Mouse (Mus musculus): ENCODE data around the gene Gm19684. TPM values are rescaled to one million over a fixed set of nuclear protein-coding genes. Genes with fewer than 3 reads are reported as not detected.
"Not testable (repeated sequence)": the region's sequence is repeated elsewhere in the genome, so short reads cannot be mapped to it uniquely, and the experiment has no call there.

Gene Gm19684
- polyA plus RNA-seq, 1 experiment from 2014 or later: not detected

DNA sequence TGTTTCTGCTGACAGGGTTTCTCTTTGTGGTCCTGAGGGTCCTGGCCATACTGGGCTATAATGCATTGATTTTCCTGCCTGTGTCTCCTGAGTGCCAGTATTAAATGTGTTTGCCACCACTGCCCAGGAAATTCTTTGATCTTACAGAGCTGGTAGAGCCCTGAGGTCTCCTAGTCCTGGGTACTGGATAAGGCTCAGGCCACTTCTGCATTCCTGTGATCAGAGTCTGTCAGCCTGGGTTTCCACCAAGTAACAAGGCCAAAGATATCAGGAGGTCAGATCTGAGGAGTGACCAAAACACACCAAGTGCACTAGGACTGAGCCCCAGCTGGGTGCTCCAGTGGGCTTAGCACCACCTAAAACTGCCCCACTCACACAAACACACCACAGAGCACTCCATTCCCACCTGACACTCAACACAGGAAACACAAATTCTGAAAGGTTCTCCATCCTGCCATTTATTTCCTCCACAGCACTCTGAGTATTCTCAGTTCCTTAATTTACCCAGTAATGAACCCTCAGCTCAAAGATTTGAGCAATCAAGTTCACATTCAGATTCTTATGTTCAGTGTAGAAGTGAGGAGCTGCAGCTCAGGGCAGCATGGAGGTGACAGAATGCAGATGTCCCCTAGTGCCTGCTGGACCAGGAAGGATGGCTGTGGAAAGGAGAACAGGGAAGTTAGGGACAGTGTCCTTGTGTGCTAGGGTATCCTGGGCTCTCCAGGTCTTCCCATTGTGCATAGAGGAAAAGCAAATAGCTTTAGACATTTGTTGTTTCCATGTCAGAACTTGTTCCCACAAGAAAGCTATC, 14.1 kb downstream of the Gm19684 start:
- peaks cover 61% of the 10 kb centered on the region for H3K27me3 ChIP-seq
- not testable (repeated sequence) for H3K4me2 ChIP-seq; H3K4me3 ChIP-seq (replicated peaks); ATAC-seq (ENCODE audit: insufficient number of reproducible peaks, insufficient read depth, low FRiP score, low TSS enrichment, low read depth); H3K9me3 ChIP-seq; H3K9ac ChIP-seq (replicated peaks); H3K36me3 ChIP-seq; H3K27ac ChIP-seq; H3K4me1 ChIP-seq (replicated peaks)

DNA sequence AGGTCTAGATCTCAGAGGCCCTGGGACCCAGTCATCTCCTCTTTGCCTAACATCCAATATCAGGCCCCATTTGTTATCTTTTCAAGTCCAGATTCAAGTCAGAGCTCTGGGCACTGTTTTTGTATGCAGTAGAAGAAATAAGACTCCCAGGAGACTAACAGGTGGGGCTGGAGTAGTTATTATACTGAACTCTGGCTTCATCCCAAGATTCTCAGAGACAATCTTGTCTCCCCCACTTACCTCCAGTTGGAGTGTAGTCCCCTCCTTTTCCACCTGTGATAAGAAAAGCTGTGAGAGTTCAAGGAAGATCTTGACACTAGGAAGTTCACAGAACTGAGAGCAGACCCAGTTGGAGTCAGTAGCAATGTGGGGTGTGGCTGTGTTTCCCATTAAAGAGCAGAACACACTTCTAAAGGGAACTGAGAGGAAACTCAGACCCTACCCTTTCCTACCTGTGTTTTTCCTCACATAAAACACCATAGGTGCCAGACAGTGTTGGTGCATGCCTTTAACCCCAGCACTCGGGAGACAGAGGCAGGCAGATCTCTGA, 14.9 kb downstream of the Gm19684 start:
- H3K27me3 ChIP-seq: peaks cover 60% of the 10 kb centered on the region

DNA sequence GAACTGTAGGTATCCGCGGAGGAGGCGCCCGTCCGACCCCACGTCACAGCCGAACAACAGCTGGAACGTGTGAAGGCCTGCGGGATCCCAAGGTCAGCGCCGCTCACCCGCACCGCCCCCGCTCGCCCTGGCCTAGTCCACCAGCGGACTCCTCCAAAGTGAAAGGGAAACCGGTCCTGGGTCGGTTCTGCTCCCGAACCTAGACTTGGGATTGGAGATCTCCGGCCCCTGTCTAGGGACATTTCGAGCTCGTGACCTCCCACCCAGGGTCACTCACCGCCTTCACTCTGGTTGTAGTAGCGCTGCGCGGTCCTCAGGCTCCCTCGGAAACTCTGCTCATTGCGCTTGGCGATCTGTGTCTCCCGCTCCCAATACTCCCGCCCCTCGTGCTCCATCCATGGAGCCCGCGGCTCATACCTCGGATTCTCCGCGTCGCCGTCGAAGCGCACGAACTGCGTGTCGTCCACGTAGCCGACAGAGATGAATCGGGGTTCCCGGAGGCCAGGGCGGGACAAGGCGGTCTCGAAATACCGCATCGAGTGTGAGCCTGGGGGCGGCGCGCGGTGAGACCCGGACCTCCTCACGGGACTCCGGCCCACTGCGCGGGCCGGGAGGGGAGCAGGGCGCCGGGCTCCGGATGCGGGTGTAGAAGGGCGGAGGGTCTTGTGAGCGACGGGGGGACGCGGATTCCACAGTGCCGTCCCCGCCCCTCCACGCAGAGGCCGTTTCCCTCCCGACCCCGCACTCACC, 23.8 kb downstream of the Gm19684 start:
- peaks cover 6% of the 10 kb centered on the region; the same call in 1 of the 2 replicates for H3K4me1 ChIP-seq (replicated peaks)
- ATAC-seq (ENCODE audit: insufficient number of reproducible peaks, insufficient read depth, low FRiP score, low TSS enrichment, low read depth): peak; percentile 63; the same call in 1 of the 2 replicates
- no peaks in the 10 kb centered on the region for H3K9me3 ChIP-seq
- no peaks in the 10 kb centered on the region for H3K36me3 ChIP-seq
- 2% methylated on average over 78 of the region's 78 CpGs for WGBS
- H3K27ac ChIP-seq: no peak overlapping the region
- peak overlapping the region; percentile 31 for H3K4me3 ChIP-seq (replicated peaks)
- H3K27me3 ChIP-seq: peaks cover 77% of the 10 kb centered on the region
- H3K9ac ChIP-seq (replicated peaks): 0 out of 2 replicates have a peak overlapping the region, but pooled peaks have one; percentile 34
- peak overlapping the region; percentile 51 for H3K4me2 ChIP-seq

More for the DNA sequence above, 14.9 kb downstream of the Gm19684 start:
- H3K4me3 ChIP-seq (replicated peaks); H3K27ac ChIP-seq; H3K4me2 ChIP-seq; H3K9ac ChIP-seq (replicated peaks); H3K36me3 ChIP-seq; H3K9me3 ChIP-seq; H3K4me1 ChIP-seq (replicated peaks); ATAC-seq (ENCODE audit: insufficient number of reproducible peaks, insufficient read depth, low FRiP score, low TSS enrichment, low read depth): not testable (repeated sequence)
- WGBS: 75% methylated on average over 1 of the region's 1 CpGs

DNA sequence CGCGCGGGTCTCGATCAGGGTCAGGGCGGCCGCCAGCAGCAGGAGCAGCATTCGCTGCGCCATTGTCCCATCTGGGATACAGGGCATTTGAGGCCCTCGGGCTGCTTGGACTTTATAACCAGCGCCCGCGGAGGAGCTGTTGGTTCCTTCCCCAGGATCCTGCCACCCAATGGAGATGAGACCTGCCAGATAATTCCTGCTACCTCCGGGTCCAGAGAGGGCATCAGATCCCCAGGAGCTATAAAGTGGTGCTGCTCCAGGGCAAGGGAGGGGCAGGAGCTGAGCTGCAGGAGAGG, 24.3 kb downstream of the Gm19684 start:
- not testable (repeated sequence) for H3K9ac ChIP-seq (replicated peaks); H3K27ac ChIP-seq; H3K9me3 ChIP-seq; H3K4me1 ChIP-seq (replicated peaks); ATAC-seq (ENCODE audit: insufficient number of reproducible peaks, insufficient read depth, low FRiP score, low TSS enrichment, low read depth); H3K36me3 ChIP-seq
- Histone ChIP-seq H3K4me2 (peak overlapping the region; percentile 51), H3K27me3 (peaks cover 76% of the 10 kb centered on the region), H3K4me3 (replicated peaks) (peak overlapping the region; percentile 31)
- 2% methylated on average over 13 of the region's 13 CpGs for WGBS

DNA sequence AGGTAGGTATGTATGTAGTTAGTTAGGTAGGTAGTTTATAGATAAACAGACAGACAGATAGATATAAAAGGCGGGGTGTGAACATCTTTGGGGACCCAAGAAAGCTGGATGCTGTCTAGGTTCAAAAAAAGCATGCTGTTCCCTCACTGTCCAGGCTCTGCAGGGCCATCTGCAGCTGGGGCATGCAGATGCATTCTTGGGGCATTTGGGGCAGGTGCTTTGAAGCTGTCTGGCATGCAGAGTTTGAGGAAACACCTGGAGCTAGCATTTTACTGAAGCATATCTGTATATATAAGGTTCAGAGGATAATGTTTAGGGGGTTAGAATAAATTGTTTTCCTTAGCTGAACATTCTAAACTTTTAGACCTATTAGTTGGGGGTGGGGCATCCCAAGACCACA, 25.5 kb downstream of the Gm19684 start:
- not testable (repeated sequence) for H3K27ac ChIP-seq; H3K36me3 ChIP-seq; H3K9ac ChIP-seq (replicated peaks); H3K9me3 ChIP-seq; H3K4me2 ChIP-seq; H3K4me1 ChIP-seq (replicated peaks); H3K4me3 ChIP-seq (replicated peaks); ATAC-seq (ENCODE audit: insufficient number of reproducible peaks, insufficient read depth, low FRiP score, low TSS enrichment, low read depth)
- WGBS: 74% methylated on average over 1 of the region's 1 CpGs
- peaks cover 73% of the 10 kb centered on the region for H3K27me3 ChIP-seq

DNA sequence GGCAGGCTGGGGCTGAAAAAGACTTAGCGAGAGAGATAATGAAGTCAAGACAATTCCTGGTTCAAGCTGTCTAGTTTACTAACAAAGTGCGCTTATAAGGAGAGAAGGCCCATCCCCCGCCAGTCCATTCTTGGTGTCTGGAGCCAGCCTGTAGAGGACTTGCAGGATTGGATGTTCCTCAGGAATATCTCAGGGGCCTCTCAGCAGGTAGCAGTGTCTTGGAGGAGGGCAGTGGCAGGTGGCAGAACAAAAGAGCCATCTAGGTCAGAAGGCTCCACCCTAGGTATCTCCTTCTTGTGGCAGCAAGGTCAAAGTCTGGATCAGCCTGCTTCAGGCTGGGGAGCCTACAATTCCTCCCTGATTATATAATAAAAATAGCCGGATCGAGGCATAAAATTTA, 27.0 kb downstream of the Gm19684 start:
- H3K36me3 ChIP-seq; H3K4me1 ChIP-seq (replicated peaks); H3K4me2 ChIP-seq; ATAC-seq (ENCODE audit: insufficient number of reproducible peaks, insufficient read depth, low FRiP score, low TSS enrichment, low read depth); H3K9me3 ChIP-seq; H3K9ac ChIP-seq (replicated peaks); H3K27ac ChIP-seq; H3K4me3 ChIP-seq (replicated peaks): not testable (repeated sequence)
- peaks cover 74% of the 10 kb centered on the region for H3K27me3 ChIP-seq
- 75% methylated on average over 5 of the region's 5 CpGs for WGBS

DNA sequence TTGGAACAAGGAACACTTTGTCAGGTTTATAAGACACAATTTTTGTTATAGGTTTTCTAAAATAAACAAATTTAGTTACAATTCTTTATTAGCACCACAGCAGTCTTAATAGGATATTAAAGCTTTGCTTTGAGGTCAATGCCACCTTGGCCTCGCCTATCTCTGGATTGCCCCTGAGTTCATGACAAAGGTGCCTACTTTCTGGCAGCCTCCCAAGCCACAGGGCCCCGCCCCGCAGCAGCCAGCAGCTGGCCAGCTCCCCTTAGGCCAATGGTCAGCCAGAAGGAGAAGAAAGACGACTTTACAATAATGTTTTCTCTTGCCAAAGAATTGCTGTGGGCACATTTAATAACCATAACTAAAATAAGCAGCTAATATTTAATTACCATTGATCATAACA, 29.7 kb downstream of the Gm19684 start:
- H3K36me3 ChIP-seq; H3K4me2 ChIP-seq; H3K4me1 ChIP-seq (replicated peaks); H3K9ac ChIP-seq (replicated peaks); H3K27ac ChIP-seq; ATAC-seq (ENCODE audit: insufficient number of reproducible peaks, insufficient read depth, low FRiP score, low TSS enrichment, low read depth); H3K9me3 ChIP-seq; H3K4me3 ChIP-seq (replicated peaks): not testable (repeated sequence)
- WGBS: 45% methylated on average over 4 of the region's 4 CpGs
- peaks cover 78% of the 10 kb centered on the region for H3K27me3 ChIP-seq

DNA sequence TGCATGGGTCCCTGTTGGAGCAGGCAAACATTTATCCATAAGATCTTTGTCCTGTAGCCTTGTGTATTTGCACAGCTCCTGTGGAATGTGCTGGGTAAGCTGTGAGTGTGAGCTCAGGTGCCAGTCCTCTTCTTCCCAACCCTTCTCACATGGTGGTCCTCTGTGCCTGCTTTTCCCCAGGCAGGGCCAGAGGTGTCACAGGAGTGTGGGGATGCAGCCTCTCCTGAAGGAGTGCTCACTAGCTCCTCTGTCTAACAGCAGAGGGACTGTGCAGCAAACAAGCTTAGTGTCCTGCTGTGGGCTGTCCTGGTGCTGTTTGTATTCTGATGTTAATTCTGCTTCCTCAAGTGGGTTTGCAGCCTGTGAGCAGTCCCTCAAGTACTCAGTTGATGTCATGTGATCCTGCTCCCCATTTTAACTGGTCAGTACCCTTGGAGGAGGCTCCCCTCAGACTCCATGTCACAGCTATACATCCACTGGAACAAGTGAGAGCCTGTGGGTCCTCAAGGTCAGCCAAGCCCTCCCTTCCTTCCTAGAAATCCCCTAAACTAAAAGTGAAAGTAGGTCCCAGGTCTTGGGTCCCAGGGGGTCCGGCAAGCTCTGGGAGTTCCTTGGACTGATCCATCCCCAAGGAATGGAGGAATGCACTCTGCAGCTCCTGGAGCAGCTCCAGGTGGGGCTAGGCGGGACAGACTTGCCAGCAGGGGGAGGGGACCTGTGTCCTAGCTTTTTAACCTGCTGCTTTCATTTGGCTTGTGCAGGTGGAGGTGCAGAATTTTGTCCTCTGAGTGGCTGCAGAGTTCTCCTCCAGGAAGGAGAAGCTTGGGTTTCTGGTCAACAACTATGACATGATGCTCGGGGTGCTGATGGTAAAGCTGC, 33.0 kb downstream of the Gm19684 start:
- Histone ChIP-seq H3K9ac (replicated peaks) (no peak overlapping the region), H3K4me2 (no peak overlapping the region), H3K36me3 (no peaks in the 10 kb centered on the region), H3K9me3 (no peaks in the 10 kb centered on the region), H3K27me3 (peaks cover 84% of the 10 kb centered on the region), H3K4me3 (replicated peaks) (no peak overlapping the region), H3K27ac (no peak overlapping the region), H3K4me1 (replicated peaks) (no peaks in the 10 kb centered on the region)
- ATAC-seq (ENCODE audit: insufficient number of reproducible peaks, insufficient read depth, low FRiP score, low TSS enrichment, low read depth): no peak
- WGBS: 26% methylated on average over 3 of the region's 3 CpGs

DNA sequence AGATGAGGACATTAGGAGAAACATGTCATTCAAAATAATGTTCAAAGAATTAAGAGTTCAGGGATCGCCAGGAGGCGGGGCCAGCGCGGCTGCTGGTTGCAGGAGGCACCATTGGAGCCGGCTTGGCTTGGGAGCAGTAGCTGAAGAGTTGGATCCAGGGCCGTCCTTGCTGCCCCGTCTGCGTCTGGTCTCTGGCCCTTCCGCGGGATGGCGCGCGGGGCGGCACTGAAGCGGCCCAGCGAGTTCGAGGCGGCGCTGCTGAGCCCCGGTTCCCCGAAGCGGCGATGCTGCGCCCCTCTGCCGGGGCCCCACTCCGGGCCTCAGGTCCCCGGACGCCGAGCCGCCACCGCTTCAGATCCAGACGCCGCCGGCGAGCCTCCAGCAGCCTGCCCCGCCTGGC, 36.3 kb downstream of the Gm19684 start:
- Histone ChIP-seq H3K9ac (replicated peaks) (peak overlapping the region; percentile 47), H3K4me3 (replicated peaks) (peak overlapping the region; percentile 40), H3K4me2 (peak overlapping the region; percentile 63), H3K27me3 (peaks cover 91% of the 10 kb centered on the region)
- not testable (repeated sequence) for ATAC-seq (ENCODE audit: insufficient number of reproducible peaks, insufficient read depth, low FRiP score, low TSS enrichment, low read depth); H3K4me1 ChIP-seq (replicated peaks); H3K27ac ChIP-seq; H3K9me3 ChIP-seq; H3K36me3 ChIP-seq
- WGBS: under 1% methylated on average over 36 of the region's 36 CpGs

DNA sequence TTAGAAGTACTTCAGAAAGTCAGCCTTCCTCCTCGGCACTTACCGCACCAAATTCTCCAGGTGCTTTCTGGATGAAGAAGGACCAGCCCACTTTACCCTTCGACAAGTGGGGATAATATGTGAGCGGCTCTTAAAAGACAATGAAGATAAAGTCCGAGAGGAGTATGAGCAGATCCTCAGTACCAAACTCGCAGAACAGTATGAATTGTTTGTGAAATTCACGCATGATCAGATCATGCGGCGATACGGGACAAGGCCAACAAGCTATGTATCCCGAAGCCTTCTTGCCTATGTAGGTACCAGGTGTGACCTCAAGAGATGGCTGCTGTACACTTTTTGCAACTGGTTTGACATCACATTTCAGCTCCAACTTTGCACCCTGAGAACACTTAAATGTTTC, 36.8 kb downstream of the Gm19684 start:
- H3K9ac ChIP-seq (replicated peaks); H3K4me1 ChIP-seq (replicated peaks); H3K36me3 ChIP-seq; H3K27ac ChIP-seq; ATAC-seq (ENCODE audit: insufficient number of reproducible peaks, insufficient read depth, low FRiP score, low TSS enrichment, low read depth); H3K9me3 ChIP-seq: not testable (repeated sequence)
- Histone ChIP-seq H3K4me3 (replicated peaks) (peak overlapping the region; percentile 40), H3K4me2 (peak overlapping the region; percentile 63), H3K27me3 (peaks cover 90% of the 10 kb centered on the region)
- WGBS: 14% methylated on average over 11 of the region's 11 CpGs

All from limb, embryonic 12.5 days (tissue).